Mouse (Mus musculus): ENCODE results near the gene Pop5. TPM values are rescaled to one million over a fixed set of nuclear protein-coding genes. Genes with fewer than 3 reads are reported as not detected.

The Pop5 gene
- 100 to 1,000 TPM in 1 of 2 experiments, 10 to 100 TPM in 1; 79.2 to 180 TPM for polyA plus RNA-seq (2012; fragmentation: generic; extraction: Trizol)

GRCm38 (mm10) chr5:115235786-115236263 lies at the start of gene Pop5:
Gene Pop5, plus strand, starts transcription at chr5:115235836.

GRCm38 (mm10) chr5:115193669-115194625 lies 41.7 kb upstream of the Pop5 start, which contains the start of gene Cabp1:
Gene Cabp1, minus strand, starts transcription at chr5:115194381.

GRCm38 (mm10) chr5:115272812-115273548 lies 37.3 kb downstream of the Pop5 start, which contains the start of gene Rnf10:
Gene Rnf10, minus strand, starts transcription at chr5:115272898.

GRCm38 (mm10) chr5:115279226-115280049 lies 43.8 kb downstream of the Pop5 start, which contains the start of gene Coq5:
Gene Coq5, plus strand, starts transcription at chr5:115279666.

Other genes with a start within 250 kb of the Pop5 start
- gene Sppl3, start 224.7 kb upstream of the Pop5 start, polyA plus RNA-seq (2012; fragmentation: generic; extraction: Trizol), result 10 to 100 TPM in 1 of 2 experiments, 1 to 10 TPM in 1; 10.0 to 36.4 TPM
- gene Gm10401, start 137.5 kb upstream of the Pop5 start, polyA plus RNA-seq (2012; fragmentation: generic; extraction: Trizol), result 10 to 100 TPM in 1 of 2 experiments, 1 to 10 TPM in 1; 4.7 to 13.3 TPM
- 10 to 100 TPM; 46.2 to 54.7 TPM for gene Acads, start 116.5 kb upstream of the Pop5 start, polyA plus RNA-seq (2012; fragmentation: generic; extraction: Trizol)
- 10 to 100 TPM; 13.3 to 33.6 TPM for gene Unc119b, start 100.9 kb upstream of the Pop5 start, polyA plus RNA-seq (2012; fragmentation: generic; extraction: Trizol)
- gene Mlec, start 77.7 kb upstream of the Pop5 start, polyA plus RNA-seq (2012; fragmentation: generic; extraction: Trizol), result 10 to 100 TPM; 18.5 to 63.7 TPM
- gene Cabp1, start 41.5 kb upstream of the Pop5 start, polyA plus RNA-seq (2012; fragmentation: generic; extraction: Trizol), result under 1 TPM; 0.04 to 0.15 TPM
- gene Rnf10, start 37.1 kb downstream of the Pop5 start, polyA plus RNA-seq (2012; fragmentation: generic; extraction: Trizol), result 100 to 1,000 TPM in 1 of 2 experiments, 10 to 100 TPM in 1; 88.2 to 152 TPM
- gene Coq5, start 43.8 kb downstream of the Pop5 start, polyA plus RNA-seq (2012; fragmentation: generic; extraction: Trizol), result 10 to 100 TPM; 11.0 to 18.1 TPM
- gene Dynll1, start 65.2 kb downstream of the Pop5 start, polyA plus RNA-seq (2012; fragmentation: generic; extraction: Trizol), result 100 to 1,000 TPM; 474 to 488 TPM
- 10 to 100 TPM; 49.7 to 75.2 TPM for gene Srsf9, start 91.3 kb downstream of the Pop5 start, polyA plus RNA-seq (2012; fragmentation: generic; extraction: Trizol)
- gene Gatc, start 105.3 kb downstream of the Pop5 start, polyA plus RNA-seq (2012; fragmentation: generic; extraction: Trizol), result 10 to 100 TPM in 1 of 2 experiments, 1 to 10 TPM in 1; 3.9 to 12.6 TPM
- 10 to 100 TPM; 17.9 to 41.0 TPM for gene Triap1, start 105.4 kb downstream of the Pop5 start, polyA plus RNA-seq (2012; fragmentation: generic; extraction: Trizol)
- 1,000 to 10,000 TPM; 1,611 to 2,667 TPM for gene Cox6a1, start 113.1 kb downstream of the Pop5 start, polyA plus RNA-seq (2012; fragmentation: generic; extraction: Trizol)
- under 1 TPM; 0.02 to 0.42 TPM for gene Msi1, start 193.8 kb downstream of the Pop5 start, polyA plus RNA-seq (2012; fragmentation: generic; extraction: Trizol)
- gene Pla2g1b, start 230.4 kb downstream of the Pop5 start, polyA plus RNA-seq (2012; fragmentation: generic; extraction: Trizol), result under 1 TPM in 1 of 2 experiments, not detected in 1; 0.25 TPM
- 10 to 100 TPM in 1 of 2 experiments, 1 to 10 TPM in 1; 2.2 to 17.1 TPM for gene Sirt4, start 248.9 kb downstream of the Pop5 start, polyA plus RNA-seq (2012; fragmentation: generic; extraction: Trizol)

All from C3H10T1/2 (cell line).